ENCODE assay signal across 24 mouse cellular contexts in the genomic region with DNA sequence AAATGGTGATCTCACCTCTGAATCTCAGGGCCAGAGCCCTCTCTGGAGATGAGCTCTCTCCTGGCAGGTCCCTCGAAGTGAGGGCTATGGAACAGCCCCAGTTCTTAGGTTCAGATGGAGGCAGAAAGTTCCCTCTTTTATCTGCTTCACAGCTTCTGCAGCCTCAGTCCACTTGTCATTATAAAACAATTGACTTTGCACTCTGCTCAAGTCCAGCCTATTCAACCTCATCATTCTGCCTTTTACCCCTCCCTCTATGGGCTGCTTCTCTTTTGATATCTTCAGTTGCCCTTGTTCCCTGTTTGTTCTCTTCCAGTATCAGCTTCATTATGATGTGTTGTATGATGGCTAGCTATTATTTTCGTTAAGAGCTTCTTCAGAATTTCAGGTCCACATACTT.
A peak's percentile ranks its signal among the peaks of the same experiment; 100 is the strongest.
DNase-seq lines count a peak whose midpoint lies in the region; ATAC-seq lines count a peak whose summit lies in the region.
"Had no signal": no experiment of that assay in that cellular context is flagged by ENCODE, and none has a peak within 500 bp of the region (broad histone marks: within the 10 kb centered on the region; RNA-seq: fewer than 3 reads in every experiment).

No protein-coding gene starts in this region.

- H3K4me3 ChIP-seq in kidney, embryonic 15.5 days (replicated peaks): no peak overlapping the region
- H3K4me3 ChIP-seq in kidney, embryonic 14.5 days (ENCODE audit: low read length): no peak overlapping the region
- H3K4me3 ChIP-seq: embryonic facial prominence, embryonic 10.5 days; embryonic facial prominence, embryonic 12.5 days; forebrain, embryonic 13.5 days; forebrain, embryonic 15.5 days had no signal

- no peaks in the 10 kb centered on the region for H3K9me3 ChIP-seq in kidney, embryonic 15.5 days (replicated peaks)
- H3K9me3 ChIP-seq in kidney, embryonic 14.5 days (ENCODE audit: control insufficient read depth, low read length): no peaks in the 10 kb centered on the region
- H3K9me3 ChIP-seq: embryonic facial prominence, embryonic 10.5 days; embryonic facial prominence, embryonic 12.5 days; forebrain, embryonic 13.5 days; forebrain, embryonic 15.5 days had no signal

- no peak overlapping the region for H3K4me2 ChIP-seq in kidney, embryonic 15.5 days
- H3K4me2 ChIP-seq in kidney, embryonic 14.5 days (replicated peaks; ENCODE audit: low read depth, low read length): no peak overlapping the region
- H3K4me2 ChIP-seq: embryonic facial prominence, embryonic 12.5 days; forebrain, embryonic 13.5 days; forebrain, embryonic 15.5 days had no signal

- H3K36me3 ChIP-seq in kidney, embryonic 15.5 days: no peaks in the 10 kb centered on the region
- H3K36me3 ChIP-seq in kidney, embryonic 14.5 days (ENCODE audit: control insufficient read depth, insufficient read depth, low read length): no peaks in the 10 kb centered on the region
- H3K36me3 ChIP-seq: embryonic facial prominence, embryonic 10.5 days; embryonic facial prominence, embryonic 12.5 days; forebrain, embryonic 15.5 days; G1E had no signal

- H3K4me1 ChIP-seq in kidney, embryonic 15.5 days: no peaks in the 10 kb centered on the region
- no peaks in the 10 kb centered on the region for H3K4me1 ChIP-seq in kidney, embryonic 14.5 days (ENCODE audit: control insufficient read depth, insufficient read depth, low read length)
- H3K4me1 ChIP-seq: embryonic facial prominence, embryonic 10.5 days; embryonic facial prominence, embryonic 12.5 days; forebrain, embryonic 13.5 days; forebrain, embryonic 15.5 days had no signal

- no peaks in the 10 kb centered on the region for H3K27me3 ChIP-seq in kidney, embryonic 15.5 days
- H3K27me3 ChIP-seq in kidney, embryonic 14.5 days (ENCODE audit: control insufficient read depth, insufficient read depth, low read length): no peaks in the 10 kb centered on the region
- H3K27me3 ChIP-seq: CH12.LX; embryonic facial prominence, embryonic 12.5 days; forebrain, embryonic 13.5 days; forebrain, embryonic 15.5 days; Patski had no signal

- no peak overlapping the region for H3K27ac ChIP-seq in kidney, embryonic 15.5 days
- H3K27ac ChIP-seq in kidney, embryonic 14.5 days (ENCODE audit: low read depth, low read length): no peak overlapping the region
- H3K27ac ChIP-seq: embryonic facial prominence, embryonic 10.5 days; embryonic facial prominence, embryonic 12.5 days; forebrain, embryonic 13.5 days; forebrain, embryonic 15.5 days had no signal

- H3K9ac ChIP-seq in kidney, embryonic 15.5 days: no peak overlapping the region
- H3K9ac ChIP-seq in kidney, embryonic 14.5 days (ENCODE audit: low read depth, low read length): no peak overlapping the region
- H3K9ac ChIP-seq: embryonic facial prominence, embryonic 12.5 days; forebrain, embryonic 13.5 days; forebrain, embryonic 15.5 days had no signal

- no peak for ATAC-seq in kidney, embryonic 15.5 days (replicated peaks; ENCODE audit: low FRiP score)
- ATAC-seq in kidney, embryonic 14.5 days (ENCODE audit: low FRiP score, low TSS enrichment): no peak
- ATAC-seq: activated CD4-positive, CD25-positive, alpha-beta regulatory T cell, adult 4 months; CD4-positive, CD25-positive, alpha-beta regulatory T cell, adult 4 months; forebrain, embryonic 13.5 days; forebrain, embryonic 15.5 days; Patski had no signal

- 53% methylated on average over 2 of the region's 2 CpGs for WGBS in kidney, embryonic 15.5 days
- 59% methylated on average over 2 of the region's 2 CpGs for WGBS in kidney, embryonic 14.5 days

- DNase-seq in kidney, adult 11 months: peak; percentile 16
- peak; percentile 21 to 48 for DNase-seq in kidney, adult 8-10 months
- DNase-seq in kidney, postnatal 36 days: peak; percentile 33 to 48
- no peak for DNase-seq in kidney, adult 18-20 months
- DNase-seq: adrenal gland, adult 8-10 months; adrenal gland, postnatal 14 days; adrenal gland, postnatal 36 days; B cell, adult 2 months; cerebellum, adult 11-12 months; cerebellum, adult 2 months; cerebellum, adult 9-10 months; cerebellum, postnatal 10 days; cerebellum, postnatal 25 days had no signal
